Mouse (Mus musculus) CH12.LX (cell line): ENCODE measurements around the gene Slc5a1.

ENCODE experiments used
- CHD1 ChIP-seq: IDR thresholded peaks from 2 replicates; pipeline ENCODE4 v1.6.1; 2012; ENCODE audit warnings: low read depth, low read length, improper control_type of control experiment, inconsistent platforms
- CTCF ChIP-seq, 2 experiments: IDR thresholded peaks in 1 of 2; conservative IDR thresholded peaks in 1 of 2; 2 replicates each; pipeline ENCODE4 v1.5.1; 2011 to 2012; ENCODE audit warnings: low read depth in 2 of 2, low read length in 2 of 2, improper control_type of control experiment in 1 of 2, inconsistent platforms in 1 of 2, mild to moderate bottlenecking in 1 of 2, moderate library complexity in 1 of 2
- ELF1 ChIP-seq: IDR thresholded peaks from 2 replicates; pipeline ENCODE4 v1.6.1; 2014; ENCODE audit warnings: low read depth, mild to moderate bottlenecking, inconsistent platforms, low read length, improper control_type of control experiment
- EP300 ChIP-seq: IDR thresholded peaks from 2 replicates; pipeline ENCODE4 v1.6.1; 2011; ENCODE audit warnings: low read length, improper control_type of control experiment
- ETS1 ChIP-seq: conservative IDR thresholded peaks from 2 replicates; pipeline ENCODE4 v1.6.1; 2012; ENCODE audit warnings: low read depth, mild to moderate bottlenecking, inconsistent platforms, low read length, improper control_type of control experiment, moderate library complexity
- IRF4 ChIP-seq: IDR thresholded peaks from 2 replicates; pipeline ENCODE4 v1.6.1; 2014; ENCODE audit warnings: low read depth, mild to moderate bottlenecking, inconsistent platforms, low read length, improper control_type of control experiment
- JUND ChIP-seq: conservative IDR thresholded peaks from 2 replicates; pipeline ENCODE4 v1.6.1; 2011; ENCODE audit warnings: low read depth, low read length, improper control_type of control experiment
- MAX ChIP-seq: IDR thresholded peaks from 2 replicates; pipeline ENCODE4 v1.6.1; 2011; ENCODE audit warnings: low read length, improper control_type of control experiment
- POLR2A ChIP-seq: IDR thresholded peaks from 2 replicates; pipeline ENCODE4 v1.6.1; 2011; ENCODE audit warnings: low read depth, mild to moderate bottlenecking, improper control_type of control experiment, low read length
- UBTF ChIP-seq: IDR thresholded peaks from 2 replicates; pipeline ENCODE4 v1.6.1; 2012; ENCODE audit warnings: low read depth, mild to moderate bottlenecking, inconsistent platforms, low read length, improper control_type of control experiment, moderate library complexity
- ZC3H11A ChIP-seq: IDR thresholded peaks from 2 replicates; pipeline ENCODE4 v1.6.1; 2012; ENCODE audit warnings: low read depth, mild to moderate bottlenecking, inconsistent platforms, low read length, improper control_type of control experiment
- ZKSCAN1 ChIP-seq: IDR thresholded peaks from 2 replicates; pipeline ENCODE4 v1.6.1; 2012; ENCODE audit warnings: low read depth, inconsistent platforms, low read length, improper control_type of control experiment, borderline replicate concordance

- no peak for TF ChIP-seq ZKSCAN1
- no peak for TF ChIP-seq CTCF (conservative IDR thresholded peaks at IDR 0.05 in 1 of 2, IDR thresholded peaks at IDR 0.05 in 1 of 2; ENCODE audit: low read depth in 2 of 2, low read length in 2 of 2)
- no peak for TF ChIP-seq ETS1
- TF ChIP-seq JUND: no peak
- TF ChIP-seq ELF1: no peak
- TF ChIP-seq EP300: no peak
- no peak for TF ChIP-seq MAX
- TF ChIP-seq IRF4: no peak
- no peak for TF ChIP-seq POLR2A
- no peak for TF ChIP-seq UBTF
- TF ChIP-seq CHD1: no peak
- TF ChIP-seq ZC3H11A: no peak
These were observed 3.9 kb downstream of the Slc5a1 start for GRCm38 (mm10) chr5:33107778-33108405.
